Mouse (Mus musculus): ENCODE results near the gene C2cd4a.

DNA sequence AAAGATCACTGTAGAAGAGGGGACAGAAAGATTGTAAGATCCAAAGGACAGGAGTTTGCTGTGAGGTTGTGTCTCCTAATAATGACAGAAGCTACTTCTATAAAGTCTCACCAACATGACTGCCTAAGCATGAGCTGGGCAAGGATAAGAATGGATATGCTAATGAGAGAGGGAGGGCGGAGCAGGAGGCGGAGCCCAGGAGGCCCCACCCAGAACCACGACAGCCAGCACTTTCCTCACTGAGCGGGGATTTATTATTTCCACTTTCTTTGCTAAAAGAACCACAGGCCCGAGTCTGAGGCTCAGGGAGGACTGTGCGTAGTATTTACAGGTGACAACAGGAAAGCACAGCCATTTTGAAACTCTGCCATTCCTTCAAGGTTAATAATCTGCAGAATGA lies 44.5 kb downstream of the C2cd4a start:
- TF ChIP-seq EP300 (IDR thresholded peaks at IDR 0.05; ENCODE audit: low read depth): no peak
- no peak for TF ChIP-seq CTCF (IDR thresholded peaks at IDR 0.05; ENCODE audit: low read depth)

Measured in heart, postnatal 0 days (tissue).